Mouse (Mus musculus) thymus, adult 2 months (tissue): Measurements from ENCODE around the gene Tspan9. TPM values are rescaled to one million over a fixed set of nuclear protein-coding genes. Genes with fewer than 3 reads are reported as not detected.

Experiments
- DNase-seq: peaks from one replicate; pipeline ENCODE4 v3.0.0; 2021
- H3K27ac ChIP-seq: fragments of 200-500 bp; 2 replicates; pipeline ENCODE4 v1.5.1; 2012; ENCODE audit warnings: low read length, control low read depth; ENCODE audit not compliant: control insufficient read depth, insufficient read depth
- H3K27me3 ChIP-seq: fragments of 200-500 bp; 2 replicates; pipeline ENCODE4 v1.6.1; 2012; ENCODE audit warnings: mild to moderate bottlenecking, low read length, moderate library complexity, mixed read lengths; ENCODE audit not compliant: control insufficient read depth, insufficient read depth
- H3K36me3 ChIP-seq: fragments of 200-500 bp; 2 replicates; pipeline ENCODE4 v1.6.1; 2012; ENCODE audit warnings: mild to moderate bottlenecking, low read length, moderate library complexity; ENCODE audit not compliant: control insufficient read depth, insufficient read depth
- H3K4me1 ChIP-seq: fragments of 200-500 bp; replicated peaks from 2 replicates; pipeline ENCODE4 v1.6.1; 2012; ENCODE audit warnings: low read length; ENCODE audit not compliant: control insufficient read depth, insufficient read depth
- H3K4me3 ChIP-seq: fragments of 200-500 bp; 2 replicates; pipeline ENCODE4 v1.5.1; 2012; ENCODE audit warnings: mild to moderate bottlenecking, low read length, control low read depth, moderate library complexity; ENCODE audit not compliant: control insufficient read depth, insufficient read depth
- CTCF ChIP-seq: fragments of 200-500 bp; IDR thresholded peaks from 2 replicates; pipeline ENCODE4 v1.5.1; 2012; ENCODE audit warnings: mild to moderate bottlenecking, control low read depth, low read length, moderate library complexity, borderline replicate concordance; ENCODE audit not compliant: control insufficient read depth, poor library complexity, insufficient read depth; ENCODE audit errors: extremely low read depth
- POLR2A ChIP-seq: fragments of 200-500 bp; IDR thresholded peaks from 2 replicates; pipeline ENCODE4 v1.6.1; 2012; ENCODE audit warnings: mild to moderate bottlenecking, low read length, control low read depth, moderate library complexity; ENCODE audit not compliant: control insufficient read depth, poor library complexity, insufficient read depth; ENCODE audit errors: extremely low read depth
- WGBS: fragments of 180-500 bp; shearing (Covaris S2); methylation state at CpG from one replicate; pipeline ENCODE4 v1.1.7; 2018; 5-methylcytosine and 5-hydroxymethylcytosine counted together
- polyA plus RNA-seq: library from polyadenylated mRNA; depleted of rRNA; stranded (reverse); fragments of >200 nt; gene quantifications from 2 replicates; pipeline ENCODE4 v1.2.3, GENCODE M21; 2012

Tspan9 gene
- polyA plus RNA-seq, 1 experiment: 36.7 TPM

DNA sequence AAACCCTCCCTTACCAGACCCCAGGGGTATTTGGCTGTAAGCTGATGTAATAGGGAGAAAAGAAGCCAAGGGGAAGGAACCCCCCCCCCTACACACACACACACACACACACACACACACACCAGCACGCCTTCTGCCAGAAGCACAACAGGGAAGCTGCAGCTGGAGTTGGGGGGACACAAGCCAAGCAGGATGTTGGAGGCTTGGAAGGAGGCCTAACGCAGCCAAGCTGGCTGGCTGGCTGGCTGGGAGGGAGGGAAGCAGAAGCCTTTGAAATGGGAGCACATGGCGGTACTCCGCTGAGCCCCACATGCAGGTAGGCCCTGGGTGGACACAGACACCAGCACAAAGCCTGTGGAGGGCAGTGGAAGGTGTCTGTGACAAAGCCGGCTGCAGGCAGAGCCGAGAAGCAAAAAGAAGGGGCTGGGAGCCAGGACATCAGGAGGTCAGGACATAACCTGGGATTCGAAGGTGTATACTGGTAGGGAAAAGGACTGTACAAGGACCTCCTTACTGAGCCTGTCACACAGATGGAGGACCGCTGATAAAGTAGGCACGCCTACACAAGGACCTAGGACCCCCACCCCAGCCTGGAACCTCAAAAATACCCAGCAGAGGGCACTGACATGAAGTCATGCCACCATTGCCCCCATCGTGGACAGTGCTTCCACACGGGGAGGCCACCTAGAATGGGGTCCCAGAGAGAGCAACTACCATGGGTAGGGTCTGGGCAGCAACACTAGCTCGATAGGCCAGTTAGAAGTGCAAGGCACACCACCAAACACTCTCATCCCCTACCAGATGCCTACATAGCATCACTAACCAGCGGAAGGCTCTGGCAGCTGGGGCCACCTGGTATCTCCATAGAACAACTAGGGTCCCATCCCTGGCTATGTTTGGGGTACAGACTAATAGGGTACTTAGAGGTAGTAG is 53.4 kb downstream of the Tspan9 start:
- WGBS: 91% methylated on average over 13 of the region's 13 CpGs
- no peaks in the 10 kb centered on the region for H3K27me3 ChIP-seq
- TF ChIP-seq CTCF: no peak
- TF ChIP-seq POLR2A: no peak
- H3K27ac ChIP-seq: no peak overlapping the region
- no peak for DNase-seq
- no peaks in the 10 kb centered on the region for H3K36me3 ChIP-seq
- H3K4me1 ChIP-seq: no peaks in the 10 kb centered on the region
- H3K4me3 ChIP-seq: no peak overlapping the region

DNA sequence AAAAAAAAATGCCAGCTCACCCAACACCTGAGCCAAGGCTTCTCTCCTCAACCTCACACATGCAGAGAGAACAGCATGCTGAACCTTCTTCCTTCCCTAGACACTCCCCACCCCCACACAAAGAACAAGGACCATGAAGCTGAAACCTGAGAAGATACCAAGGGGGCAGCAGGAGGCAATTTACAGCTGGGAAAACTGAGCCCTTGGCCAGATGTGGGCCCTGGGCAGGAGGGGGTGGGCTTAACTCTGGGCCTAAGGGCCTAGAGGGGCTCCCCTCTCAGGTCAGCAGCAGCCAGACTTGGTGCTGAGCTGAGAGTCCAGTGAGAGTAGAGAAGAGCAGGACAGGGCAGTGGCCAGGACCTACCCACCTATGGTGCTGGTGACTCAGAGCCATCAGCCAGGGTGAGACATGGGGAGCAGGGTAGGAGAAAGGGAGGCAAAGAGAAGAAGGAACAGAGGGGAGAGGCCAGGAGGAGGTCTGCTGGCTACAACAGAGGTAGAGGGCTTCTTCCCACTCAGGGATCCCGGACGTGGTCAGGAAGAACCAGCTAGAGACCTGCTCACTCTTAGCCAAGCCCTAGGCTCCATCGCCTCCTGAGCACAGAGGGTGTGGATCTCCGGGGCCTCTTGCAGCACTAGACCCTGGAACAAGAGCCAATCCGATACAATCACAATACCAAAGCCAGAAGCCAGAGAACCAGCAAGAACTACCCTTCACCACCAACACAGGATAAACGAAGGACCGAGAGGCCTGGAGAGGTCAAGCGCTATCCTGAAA is 54.5 kb downstream of the Tspan9 start:
- Histone ChIP-seq H3K27me3 (no peaks in the 10 kb centered on the region), H3K4me3 (no peak overlapping the region), H3K4me1 (no peaks in the 10 kb centered on the region), H3K27ac (no peak overlapping the region), H3K36me3 (no peaks in the 10 kb centered on the region)
- no peak for DNase-seq
- TF ChIP-seq POLR2A: no peak
- no peak for TF ChIP-seq CTCF
- 96% methylated on average over 8 of the region's 8 CpGs for WGBS

DNA sequence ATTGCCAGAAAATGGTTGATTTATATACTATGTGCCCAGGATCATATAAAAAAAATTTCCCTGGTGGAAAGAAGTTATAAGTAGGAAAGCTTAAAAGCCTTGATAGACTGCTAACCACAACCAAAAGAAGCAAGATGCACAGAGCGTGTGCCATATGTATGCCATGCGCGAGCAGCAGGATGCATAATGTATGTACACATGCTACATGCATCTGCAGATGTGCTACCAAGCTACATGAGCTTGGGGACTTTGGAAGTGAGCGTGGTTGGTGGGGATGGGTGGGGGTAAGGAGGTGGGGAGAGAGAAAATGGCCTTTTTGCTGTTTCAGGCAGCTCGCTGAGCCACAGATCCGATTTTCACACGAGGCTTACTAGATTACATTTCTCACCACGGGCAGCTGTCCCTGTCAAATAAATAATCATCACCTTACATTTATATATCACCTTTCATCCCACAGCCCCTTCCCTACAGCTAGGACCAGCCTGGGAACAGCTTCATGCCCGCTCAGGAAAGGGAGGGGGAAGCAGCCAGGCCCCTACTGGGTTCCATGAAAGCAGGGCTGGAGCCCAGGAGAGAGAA is 57.8 kb downstream of the Tspan9 start:
- Histone ChIP-seq H3K27me3 (no peaks in the 10 kb centered on the region), H3K4me1 (no peaks in the 10 kb centered on the region), H3K36me3 (no peaks in the 10 kb centered on the region), H3K4me3 (no peak overlapping the region), H3K27ac (no peak overlapping the region)
- WGBS: 89% methylated on average over 9 of the region's 9 CpGs
- no peak for DNase-seq
- TF ChIP-seq POLR2A (no peak), CTCF (no peak)

DNA sequence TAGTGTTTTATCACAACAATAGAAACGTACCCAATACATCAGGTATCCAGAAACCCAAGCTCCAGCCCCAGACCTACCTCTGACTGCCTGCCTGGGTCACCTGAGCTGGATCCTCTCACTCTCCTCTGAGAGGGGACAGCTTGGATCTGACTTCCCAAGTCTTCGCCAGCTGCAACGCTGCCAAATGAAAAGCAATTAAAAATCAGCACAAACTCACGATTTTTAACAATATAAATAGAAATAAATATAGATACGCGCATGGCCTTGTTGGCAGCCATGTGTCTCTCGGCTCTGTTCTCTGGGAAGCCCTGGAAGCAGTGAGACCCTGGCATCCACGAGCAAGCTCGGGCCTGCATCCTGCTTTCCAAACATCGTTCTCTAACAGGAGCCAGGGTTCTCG is 60.1 kb downstream of the Tspan9 start:
- DNase-seq: no peak
- no peaks in the 10 kb centered on the region for H3K4me1 ChIP-seq
- 91% methylated on average over 11 of the region's 11 CpGs for WGBS
- TF ChIP-seq CTCF: no peak
- TF ChIP-seq POLR2A: no peak
- no peak overlapping the region for H3K4me3 ChIP-seq
- H3K27me3 ChIP-seq: no peaks in the 10 kb centered on the region
- no peak overlapping the region for H3K27ac ChIP-seq
- H3K36me3 ChIP-seq: no peaks in the 10 kb centered on the region

DNA sequence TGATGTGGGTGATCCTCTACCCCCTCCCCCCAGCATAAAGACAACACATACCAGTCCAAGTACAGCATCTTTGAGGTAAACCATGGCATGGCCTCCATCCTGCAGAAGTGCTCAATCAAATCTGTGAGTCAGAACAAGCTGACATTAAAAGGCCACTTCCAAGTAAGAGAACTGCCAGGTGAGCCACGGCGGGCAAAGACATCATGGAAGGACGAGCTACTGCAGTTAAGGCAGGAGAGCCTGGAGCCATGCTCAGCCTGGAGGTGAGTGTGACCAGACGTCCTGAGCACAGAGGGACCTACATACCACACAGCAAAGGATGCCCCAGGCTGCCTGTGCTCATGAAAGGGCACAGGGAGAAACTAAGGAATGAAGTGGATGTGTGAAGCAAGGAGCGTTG is 61.6 kb downstream of the Tspan9 start:
- H3K4me3 ChIP-seq: no peak overlapping the region
- WGBS: 97% methylated on average over 5 of the region's 5 CpGs
- TF ChIP-seq CTCF: no peak
- no peak for DNase-seq
- H3K27me3 ChIP-seq: no peaks in the 10 kb centered on the region
- H3K4me1 ChIP-seq: no peaks in the 10 kb centered on the region
- H3K36me3 ChIP-seq: no peaks in the 10 kb centered on the region
- no peak overlapping the region for H3K27ac ChIP-seq

DNA sequence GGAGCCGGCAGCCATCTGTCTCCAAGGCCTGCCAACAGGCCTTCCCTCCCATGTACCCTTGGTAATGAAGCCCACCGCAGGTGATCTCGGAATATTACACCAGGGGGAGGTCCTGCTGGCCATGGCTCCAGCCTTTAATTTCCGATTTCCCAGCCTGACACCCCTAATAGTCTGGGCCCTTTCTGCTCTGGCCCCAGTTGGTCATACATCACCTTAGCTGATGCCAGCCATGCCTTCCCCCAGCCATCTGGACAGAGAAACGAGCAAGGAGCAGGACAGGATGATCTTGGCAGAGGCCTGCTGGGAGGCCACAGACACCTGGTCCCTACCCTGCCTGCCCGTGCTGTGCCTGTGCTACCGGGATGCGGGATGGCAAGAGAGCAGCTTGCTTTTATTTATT is 62.1 kb downstream of the Tspan9 start:
- no peaks in the 10 kb centered on the region for H3K27me3 ChIP-seq
- DNase-seq: no peak
- no peaks in the 10 kb centered on the region for H3K36me3 ChIP-seq
- 94% methylated on average over 8 of the region's 8 CpGs for WGBS
- H3K4me1 ChIP-seq: no peaks in the 10 kb centered on the region
- TF ChIP-seq POLR2A: no peak
- no peak for TF ChIP-seq CTCF
- H3K4me3 ChIP-seq: no peak overlapping the region
- no peak overlapping the region for H3K27ac ChIP-seq
